Mouse (Mus musculus): ENCODE results near the gene Sgsm1. TPM values are rescaled to one million over a fixed set of nuclear protein-coding genes. Genes with fewer than 3 reads are reported as not detected.

The Sgsm1 gene
- polyA plus RNA-seq, 1 experiment, result 1.0 TPM

GRCm38 (mm10) chr5:113206670-113207352, 103.8 kb downstream of the Sgsm1 start:
- Histone ChIP-seq H3K4me1 (replicated peaks; ENCODE audit: control insufficient read depth, insufficient read depth, low read length) (no peaks in the 10 kb centered on the region; the same call in 1 of the 2 replicates), H3K27ac (ENCODE audit: control insufficient read depth, insufficient read depth, low read length) (no peak overlapping the region), H3K36me3 (ENCODE audit: control insufficient read depth, insufficient read depth, low read length) (no peaks in the 10 kb centered on the region), H3K27me3 (ENCODE audit: control insufficient read depth, insufficient read depth, low read length) (no peaks in the 10 kb centered on the region), H3K4me3 (ENCODE audit: control insufficient read depth, insufficient read depth, low read length) (no peak overlapping the region)
- 65% methylated on average over 9 of the region's 9 CpGs for WGBS
- TF ChIP-seq CTCF (IDR thresholded peaks at IDR 0.05; ENCODE audit: borderline replicate concordance, control insufficient read depth, extremely low read depth, insufficient read depth, low read length, poor library complexity) (no peak), POLR2A (IDR thresholded peaks at IDR 0.05; ENCODE audit: control insufficient read depth, extremely low read depth, insufficient read depth, low read length, poor library complexity) (no peak)
- no peak for DNase-seq

- WGBS, result 95% methylated on average over 9 of the region's 9 CpGs
These were observed 106.4 kb downstream of the Sgsm1 start for GRCm38 (mm10) chr5:113204193-113204592.

GRCm38 (mm10) chr5:113199772-113200134, 110.8 kb downstream of the Sgsm1 start:
- 93% methylated on average over 10 of the region's 10 CpGs for WGBS
- no peak for DNase-seq
- Histone ChIP-seq H3K4me3 (ENCODE audit: control insufficient read depth, insufficient read depth, low read length) (no peak overlapping the region), H3K36me3 (ENCODE audit: control insufficient read depth, insufficient read depth, low read length) (no peaks in the 10 kb centered on the region), H3K4me1 (replicated peaks; ENCODE audit: control insufficient read depth, insufficient read depth, low read length) (no peaks in the 10 kb centered on the region), H3K27ac (ENCODE audit: control insufficient read depth, insufficient read depth, low read length) (no peak overlapping the region), H3K27me3 (ENCODE audit: control insufficient read depth, insufficient read depth, low read length) (no peaks in the 10 kb centered on the region)
- no peak for TF ChIP-seq POLR2A (IDR thresholded peaks at IDR 0.05; ENCODE audit: control insufficient read depth, extremely low read depth, insufficient read depth, low read length, poor library complexity)
- TF ChIP-seq CTCF (IDR thresholded peaks at IDR 0.05; ENCODE audit: borderline replicate concordance, control insufficient read depth, extremely low read depth, insufficient read depth, low read length, poor library complexity), result no peak

More at GRCm38 (mm10) chr5:113204193-113204592, 106.4 kb downstream of the Sgsm1 start:
- TF ChIP-seq CTCF (IDR thresholded peaks at IDR 0.05; ENCODE audit: borderline replicate concordance, control insufficient read depth, extremely low read depth, insufficient read depth, low read length, poor library complexity) (no peak), POLR2A (IDR thresholded peaks at IDR 0.05; ENCODE audit: control insufficient read depth, extremely low read depth, insufficient read depth, low read length, poor library complexity) (no peak)
- Histone ChIP-seq H3K4me1 (replicated peaks; ENCODE audit: control insufficient read depth, insufficient read depth, low read length) (no peaks in the 10 kb centered on the region; the same call in 1 of the 2 replicates), H3K27ac (ENCODE audit: control insufficient read depth, insufficient read depth, low read length) (no peak overlapping the region), H3K36me3 (ENCODE audit: control insufficient read depth, insufficient read depth, low read length) (no peaks in the 10 kb centered on the region), H3K27me3 (ENCODE audit: control insufficient read depth, insufficient read depth, low read length) (no peaks in the 10 kb centered on the region), H3K4me3 (ENCODE audit: control insufficient read depth, insufficient read depth, low read length) (no peak overlapping the region)
- DNase-seq, result no peak

- DNase-seq, result no peak
- WGBS, result 85% methylated on average over 8 of the region's 8 CpGs
- Histone ChIP-seq H3K36me3 (ENCODE audit: control insufficient read depth, insufficient read depth, low read length) (no peaks in the 10 kb centered on the region), H3K27me3 (ENCODE audit: control insufficient read depth, insufficient read depth, low read length) (no peaks in the 10 kb centered on the region), H3K27ac (ENCODE audit: control insufficient read depth, insufficient read depth, low read length) (no peak overlapping the region), H3K4me3 (ENCODE audit: control insufficient read depth, insufficient read depth, low read length) (no peak overlapping the region), H3K4me1 (replicated peaks; ENCODE audit: control insufficient read depth, insufficient read depth, low read length) (no peaks in the 10 kb centered on the region)
- no peak for TF ChIP-seq CTCF (IDR thresholded peaks at IDR 0.05; ENCODE audit: borderline replicate concordance, control insufficient read depth, extremely low read depth, insufficient read depth, low read length, poor library complexity)
- no peak for TF ChIP-seq POLR2A (IDR thresholded peaks at IDR 0.05; ENCODE audit: control insufficient read depth, extremely low read depth, insufficient read depth, low read length, poor library complexity)
These were observed 111.3 kb downstream of the Sgsm1 start for GRCm38 (mm10) chr5:113199126-113199771.

GRCm38 (mm10) chr5:113196916-113197794, 113.4 kb downstream of the Sgsm1 start:
- 83% methylated on average over 9 of the region's 9 CpGs for WGBS
- no peak for DNase-seq
- Histone ChIP-seq H3K27me3 (ENCODE audit: control insufficient read depth, insufficient read depth, low read length) (no peaks in the 10 kb centered on the region), H3K4me1 (replicated peaks; ENCODE audit: control insufficient read depth, insufficient read depth, low read length) (no peaks in the 10 kb centered on the region), H3K27ac (ENCODE audit: control insufficient read depth, insufficient read depth, low read length) (no peak overlapping the region), H3K36me3 (ENCODE audit: control insufficient read depth, insufficient read depth, low read length) (no peaks in the 10 kb centered on the region), H3K4me3 (ENCODE audit: control insufficient read depth, insufficient read depth, low read length) (no peak overlapping the region)
- no peak for TF ChIP-seq CTCF (IDR thresholded peaks at IDR 0.05; ENCODE audit: borderline replicate concordance, control insufficient read depth, extremely low read depth, insufficient read depth, low read length, poor library complexity)
- no peak for TF ChIP-seq POLR2A (IDR thresholded peaks at IDR 0.05; ENCODE audit: control insufficient read depth, extremely low read depth, insufficient read depth, low read length, poor library complexity)

GRCm38 (mm10) chr5:113195907-113196306, 114.7 kb downstream of the Sgsm1 start:
- Histone ChIP-seq H3K4me3 (ENCODE audit: control insufficient read depth, insufficient read depth, low read length) (no peak overlapping the region), H3K4me1 (replicated peaks; ENCODE audit: control insufficient read depth, insufficient read depth, low read length) (no peaks in the 10 kb centered on the region), H3K36me3 (ENCODE audit: control insufficient read depth, insufficient read depth, low read length) (no peaks in the 10 kb centered on the region), H3K27me3 (ENCODE audit: control insufficient read depth, insufficient read depth, low read length) (no peaks in the 10 kb centered on the region), H3K27ac (ENCODE audit: control insufficient read depth, insufficient read depth, low read length) (no peak overlapping the region)
- 98% methylated on average over 6 of the region's 6 CpGs for WGBS
- TF ChIP-seq POLR2A (IDR thresholded peaks at IDR 0.05; ENCODE audit: control insufficient read depth, extremely low read depth, insufficient read depth, low read length, poor library complexity) (no peak), CTCF (IDR thresholded peaks at IDR 0.05; ENCODE audit: borderline replicate concordance, control insufficient read depth, extremely low read depth, insufficient read depth, low read length, poor library complexity) (no peak)
- no peak for DNase-seq
